Mouse (Mus musculus): ENCODE results near the gene Wipf1.

Gene Wipf1

DNA sequence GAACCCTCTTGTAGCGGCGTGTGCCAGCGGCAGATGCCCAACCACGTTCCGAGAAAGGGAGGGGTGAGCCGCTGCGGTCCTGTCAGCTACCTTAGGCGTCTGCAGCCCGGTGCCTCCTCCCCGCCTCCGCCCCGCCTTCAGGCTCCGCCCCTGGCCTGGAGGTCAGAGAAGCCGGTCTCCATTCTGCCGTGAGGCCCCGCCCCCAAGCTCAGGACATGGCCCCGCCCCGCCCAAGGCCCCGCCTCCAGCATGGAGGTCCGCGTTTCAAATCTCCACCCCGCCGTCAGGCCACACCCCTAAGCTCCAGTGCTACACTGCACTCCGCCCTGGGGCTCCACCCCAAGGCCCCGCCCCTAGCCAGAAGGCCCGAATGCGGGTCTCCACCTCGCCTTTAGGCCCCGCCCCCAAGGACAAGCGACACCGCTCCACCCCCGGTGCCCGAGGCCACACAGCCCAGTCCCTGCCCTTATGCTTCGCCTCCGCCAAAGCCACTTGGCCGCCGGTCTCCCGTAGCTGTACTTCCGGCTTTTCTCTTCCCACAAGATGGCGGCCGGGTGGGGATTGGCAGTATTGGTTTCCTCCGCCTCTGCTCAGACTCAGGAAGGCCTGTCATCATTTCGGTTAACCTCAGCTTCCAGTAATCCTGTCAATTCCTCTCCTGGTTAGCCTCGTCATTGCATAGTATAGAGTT is 143.0 kb downstream of the Wipf1 start, which contains the start of gene Gpr155:
TSS of gene Gpr155 (minus strand) at position 217 of the 691 bp plus-strand sequence.
- DNase-seq (ENCODE audit: low read depth, low spot score) = peak; percentile 97

- no peak for DNase-seq (ENCODE audit: low read depth, low spot score)
These were observed 143.7 kb downstream of the Wipf1 start for GRCm38 (mm10) chr2:73385641-73386355.

DNA sequence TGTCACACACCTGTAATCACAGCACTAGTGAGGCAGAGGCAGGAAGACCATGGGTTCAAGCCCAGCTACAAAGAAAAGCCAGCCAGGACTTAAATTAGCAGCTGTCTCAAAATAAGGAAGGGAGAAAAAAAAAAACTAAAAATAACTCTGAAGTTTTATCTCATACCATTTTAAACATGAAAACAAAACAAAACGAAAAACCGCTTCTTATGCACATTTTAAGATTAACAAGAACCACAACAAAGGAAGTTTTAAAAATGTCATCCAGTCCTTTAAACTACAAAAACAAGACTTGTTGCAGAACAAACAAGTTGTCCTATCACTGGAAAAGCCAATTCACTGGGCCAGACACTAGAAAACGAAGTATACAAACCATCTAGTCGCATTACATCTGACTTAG is 144.4 kb downstream of the Wipf1 start:
- no peak for DNase-seq (ENCODE audit: low read depth, low spot score)

- no peak for DNase-seq (ENCODE audit: low read depth, low spot score)
These were observed 149.1 kb downstream of the Wipf1 start for GRCm38 (mm10) chr2:73380298-73380975.

GRCm38 (mm10) chr2:73379656-73380055 is 149.9 kb downstream of the Wipf1 start:
- DNase-seq (ENCODE audit: low read depth, low spot score) = no peak
